Mouse (Mus musculus) WW6 (cell line): ENCODE results near the gene Srgap2.

Experiments used
- DNase-seq: peaks from one replicate; pipeline ENCODE4 v3.0.0-alpha.2; 2013; ENCODE audit warnings: low read depth, low spot score

Gene Srgap2

DNA sequence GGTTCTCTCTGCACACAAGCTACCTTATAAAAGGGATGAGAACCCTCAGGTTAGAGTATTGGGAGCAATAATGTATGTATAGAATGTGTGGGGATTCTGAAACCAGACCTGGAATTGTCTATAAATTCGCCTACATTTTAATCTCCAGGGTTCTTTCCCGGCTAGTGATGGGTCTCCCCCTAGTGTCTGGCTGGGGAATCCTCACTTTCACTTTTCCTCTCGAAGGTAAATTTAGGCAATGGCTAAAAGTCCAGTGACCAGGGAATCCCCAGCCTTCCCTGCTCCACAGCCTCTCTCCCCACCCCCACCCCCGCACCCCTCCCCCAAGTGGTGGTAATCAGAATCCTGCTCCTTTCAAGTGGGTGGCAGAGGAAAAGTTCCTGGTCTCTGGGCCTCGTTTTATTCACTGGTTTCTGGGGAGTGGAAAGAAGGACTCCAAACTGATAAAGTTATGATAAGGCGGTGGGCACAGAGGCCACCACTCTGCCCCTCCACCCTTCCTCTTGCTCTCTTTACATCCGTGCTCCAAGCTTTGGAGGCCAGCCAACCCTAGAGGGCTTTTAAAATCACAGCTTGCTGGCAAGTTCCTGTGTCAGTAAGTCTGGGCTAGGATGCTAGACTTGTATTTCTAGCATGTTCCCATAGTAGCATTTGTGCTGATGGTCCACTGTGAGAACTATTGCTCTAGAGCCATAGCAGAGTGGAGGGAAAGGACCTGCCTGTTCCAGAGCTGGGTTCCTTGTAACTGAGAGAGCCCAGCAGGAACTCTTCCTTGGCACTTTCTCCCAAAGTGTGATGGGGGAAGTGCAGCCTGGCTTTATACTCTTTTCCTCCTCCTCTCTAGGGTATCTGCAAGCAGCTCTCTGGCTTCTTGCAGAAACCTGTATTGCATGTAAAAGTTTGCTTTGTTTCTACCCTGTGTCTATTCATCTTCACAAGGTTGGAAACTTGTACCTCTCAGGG lies 280.4 kb downstream of the Srgap2 start:
- no peak for DNase-seq

DNA sequence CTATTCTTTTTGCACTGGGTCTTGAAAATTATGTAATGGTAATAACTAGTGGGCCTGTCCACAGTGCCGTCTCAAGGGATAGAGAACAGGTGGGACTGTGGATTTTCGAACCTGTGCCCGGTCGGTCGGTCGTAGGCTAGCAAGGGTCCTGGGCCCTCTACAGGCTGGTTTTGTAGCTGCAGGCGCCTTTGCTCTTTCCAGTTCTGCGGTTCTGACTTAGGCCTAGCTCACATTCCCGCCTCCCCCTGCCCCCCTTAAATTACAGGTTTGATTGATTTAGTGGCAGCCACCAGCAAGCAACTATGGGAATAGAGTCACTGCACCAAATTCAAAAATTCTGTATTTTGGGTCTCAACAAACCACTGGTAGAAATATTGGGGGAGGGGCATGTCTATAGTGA lies 281.2 kb downstream of the Srgap2 start:
- no peak for DNase-seq

DNA sequence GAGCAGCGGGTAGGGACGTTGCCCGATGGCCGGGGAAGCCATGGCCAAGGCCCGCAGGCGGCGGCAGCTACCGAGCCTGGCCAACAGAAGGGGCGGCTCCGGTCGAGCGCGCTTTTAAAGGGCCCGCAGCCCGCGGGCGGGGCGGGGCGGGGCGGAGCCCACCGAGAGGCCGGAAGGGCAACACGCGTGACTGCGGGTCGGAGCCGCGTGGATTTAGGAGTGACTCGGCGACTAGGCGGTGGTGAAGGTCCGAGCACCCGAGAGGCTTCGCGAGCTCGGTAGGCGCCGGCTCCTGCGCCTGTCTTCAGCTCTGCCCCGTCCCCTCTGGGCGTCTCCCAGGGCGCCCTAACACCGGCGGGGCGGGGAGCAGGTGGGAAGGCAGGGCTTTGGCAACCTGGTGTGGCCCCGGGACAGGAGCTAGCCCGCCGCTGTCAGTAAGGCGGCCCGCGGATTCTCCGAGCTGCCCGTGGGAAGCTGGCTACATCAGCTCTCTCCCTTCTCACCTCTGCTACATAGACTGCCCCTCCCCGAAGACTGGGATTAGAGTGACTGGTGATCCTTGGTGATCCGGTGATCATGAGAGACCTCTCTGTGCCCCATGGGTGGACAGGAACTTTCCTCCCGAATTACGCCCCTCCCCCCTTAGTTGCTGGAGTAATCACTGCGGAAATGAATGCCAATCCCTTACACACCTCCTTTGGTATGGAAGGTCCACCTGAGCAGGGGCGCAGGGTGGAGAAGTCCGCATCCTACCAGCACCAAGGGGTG lies 281.9 kb downstream of the Srgap2 start, which contains the start of gene Rassf5:
Gene Rassf5 (minus strand): TSS at position 170 of the 768 bp plus-strand sequence.
- DNase-seq = no peak

DNA sequence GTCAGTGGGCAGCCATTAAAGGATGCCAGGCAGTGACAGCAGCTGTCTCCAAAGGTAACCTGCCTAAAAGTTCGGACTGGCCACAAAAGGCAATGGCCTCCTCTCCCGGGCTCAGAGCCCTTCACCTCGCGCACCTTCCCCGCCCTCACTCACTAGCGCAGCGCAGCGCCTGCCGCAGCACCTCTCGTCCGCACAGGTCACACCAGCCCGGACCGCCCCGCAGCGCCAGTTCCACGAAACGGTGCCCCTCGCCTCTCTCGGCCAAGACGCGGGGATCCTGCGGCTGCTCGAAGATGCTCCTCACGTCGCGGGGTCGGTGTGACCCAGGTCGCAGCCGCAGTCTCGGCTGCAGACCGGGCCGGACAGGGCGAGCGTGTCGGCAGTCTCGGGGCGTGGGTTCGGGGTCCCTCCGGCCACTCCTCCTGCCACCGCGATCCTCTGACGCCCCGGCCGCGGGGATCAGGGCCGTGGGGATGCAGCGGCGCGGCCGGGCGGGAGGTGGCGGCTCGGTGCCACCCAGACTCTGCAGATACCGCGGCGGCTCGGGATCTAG lies 282.5 kb downstream of the Srgap2 start:
- DNase-seq = no peak

DNA sequence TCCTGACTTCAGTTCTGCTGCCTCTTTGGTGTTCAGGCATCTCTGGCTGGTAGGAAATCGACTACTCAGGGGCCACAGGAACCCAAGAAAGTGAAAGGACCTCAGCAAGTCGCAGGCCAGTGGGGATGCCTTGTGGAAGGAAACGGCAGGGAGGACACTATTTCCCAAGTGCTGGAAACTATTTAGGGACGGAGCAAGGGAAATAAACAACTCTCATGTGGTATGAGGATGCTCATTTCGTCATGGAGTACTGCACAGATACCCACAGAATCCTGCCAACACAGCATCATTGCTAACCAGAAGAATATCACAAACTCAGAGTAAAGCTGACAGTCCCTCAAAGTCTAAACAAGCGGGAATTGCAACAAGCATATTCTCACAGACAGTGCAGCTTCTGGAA lies 284.2 kb downstream of the Srgap2 start:
- no peak for DNase-seq

DNA sequence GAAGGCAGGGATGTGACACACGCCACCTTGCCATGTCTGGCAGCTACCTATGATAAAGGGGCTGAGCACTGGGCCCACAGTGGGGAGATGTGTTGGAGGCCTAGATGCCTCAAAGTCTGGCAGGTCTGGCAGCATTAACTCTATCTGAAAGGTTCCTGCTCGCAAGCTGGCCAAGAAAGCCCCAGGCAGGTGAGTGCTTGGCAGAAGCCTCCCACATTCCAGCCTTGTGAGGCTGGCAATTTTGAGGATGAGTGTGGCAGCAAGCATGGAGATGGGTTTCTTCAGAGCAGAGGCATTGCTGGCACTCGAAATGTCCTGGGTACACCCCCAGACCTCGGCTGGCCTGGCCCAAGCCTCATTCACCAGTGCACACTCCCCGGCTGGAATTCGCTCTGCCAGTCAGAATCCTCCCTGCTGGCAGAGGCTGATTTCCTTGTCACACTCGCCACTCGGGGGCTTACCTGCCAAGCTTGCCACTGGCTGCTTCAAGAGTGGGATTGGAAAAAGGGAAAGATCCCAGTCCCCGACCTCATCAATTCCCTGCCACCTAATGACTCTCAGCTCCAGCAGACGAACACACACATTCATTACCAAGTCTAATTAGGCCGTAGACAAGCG lies 287.5 kb downstream of the Srgap2 start:
- DNase-seq = no peak

DNA sequence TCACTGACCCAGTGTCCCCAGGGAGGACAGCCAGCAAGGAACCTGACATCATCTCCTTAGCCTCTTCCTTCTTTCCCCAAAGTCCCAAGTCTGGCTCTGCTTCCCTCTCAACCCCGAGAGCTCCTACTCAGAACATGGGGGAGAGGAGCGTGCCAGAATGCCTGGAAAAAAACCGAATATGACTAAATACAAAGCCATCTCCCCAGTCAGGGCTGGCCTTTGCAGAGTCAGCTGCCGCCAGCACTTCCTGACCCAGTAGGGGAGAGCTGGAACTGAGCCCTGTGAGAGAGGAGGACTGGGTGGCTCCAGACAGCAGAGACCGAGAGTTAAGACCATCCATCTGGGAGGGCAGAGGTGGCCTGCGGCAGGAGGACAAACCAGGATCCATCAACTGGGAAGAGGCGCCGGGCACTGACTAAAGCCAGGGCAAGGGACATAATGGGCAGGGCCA lies 288.2 kb downstream of the Srgap2 start:
- no peak for DNase-seq

DNA sequence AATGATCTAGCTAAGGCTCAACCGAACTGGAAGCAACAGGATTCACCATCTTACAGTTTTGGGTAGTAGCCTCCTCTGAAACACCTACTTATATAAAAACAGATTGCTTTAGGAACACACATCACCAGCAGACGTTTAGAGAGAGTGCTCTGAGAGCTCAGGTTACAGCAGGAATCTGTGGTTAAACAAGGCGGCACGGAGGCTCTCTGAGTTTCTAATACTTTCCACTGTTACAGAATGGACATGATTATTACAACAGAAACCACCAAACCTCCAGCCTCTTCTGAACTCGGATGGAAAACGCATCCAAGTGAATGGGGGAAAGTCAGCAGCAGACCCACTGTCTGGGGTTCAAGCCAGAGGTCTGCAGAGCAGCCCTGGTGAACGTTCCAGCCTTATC lies 291.1 kb downstream of the Srgap2 start:
- DNase-seq = no peak
